Mouse (Mus musculus) gastrocnemius, adult 18-20 months (tissue): ENCODE measurements at regions not wholly inside any gene's neighbourhood (a gene's known extent, or its start where the extent isn't known, plus 50 kb on each side); places are given as distances from the start of the nearest gene placed in this dataset.

Source experiments
- DNase-seq: peaks from one replicate; pipeline ENCODE4 v3.0.0; 2021; ENCODE audit warnings: low spot score

DNA sequence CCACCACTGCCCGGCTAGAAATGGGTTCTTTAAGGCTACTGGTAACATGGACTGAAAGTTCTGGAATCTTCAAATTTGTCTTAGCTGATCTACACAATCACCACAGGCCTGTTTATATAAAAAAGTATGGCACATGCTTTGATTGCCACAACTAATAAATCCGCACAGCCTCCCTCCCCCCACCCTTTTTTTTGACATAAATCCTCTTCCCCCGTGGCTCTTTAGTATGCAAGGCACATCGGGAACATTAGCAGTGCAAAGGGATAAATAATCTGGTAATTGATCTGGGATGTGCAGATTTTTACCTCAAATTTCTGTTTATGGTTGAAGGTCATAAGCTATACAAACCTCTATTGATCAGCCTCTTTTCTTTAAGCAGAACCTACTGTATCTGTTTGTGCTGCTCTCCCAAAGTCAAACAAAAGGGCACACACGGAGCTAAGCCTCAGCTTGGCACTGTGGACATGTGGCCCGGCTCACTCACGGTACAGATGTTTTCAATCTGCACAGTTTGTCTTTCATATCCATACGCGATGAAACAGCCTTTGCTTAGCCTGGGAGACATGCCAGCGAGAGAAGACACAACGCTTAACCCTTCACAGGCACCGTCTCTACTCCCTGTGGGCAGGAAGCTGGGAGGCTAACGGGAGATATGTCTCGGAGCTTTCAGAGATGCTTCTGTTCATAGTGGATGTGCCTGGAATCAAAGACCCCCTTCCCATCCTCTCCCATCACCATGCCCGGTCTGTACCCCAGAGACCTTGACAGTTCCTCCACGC, 235.3 kb upstream of the Maf start:
- no peak for DNase-seq

GRCm38 (mm10) chr8:115929472-115930210, 222.0 kb upstream of the Maf start:
- DNase-seq: no peak

- DNase-seq: no peak
Measured at GRCm38 (mm10) chr8:115921889-115922288, 214.3 kb upstream of the Maf start.

GRCm38 (mm10) chr8:115906650-115907049, 199.1 kb upstream of the Maf start:
- DNase-seq: no peak

GRCm38 (mm10) chr8:115903853-115904420, 196.3 kb upstream of the Maf start:
- no peak for DNase-seq

- no peak for DNase-seq
Measured at GRCm38 (mm10) chr8:115897521-115898178, 190.1 kb upstream of the Maf start.

DNA sequence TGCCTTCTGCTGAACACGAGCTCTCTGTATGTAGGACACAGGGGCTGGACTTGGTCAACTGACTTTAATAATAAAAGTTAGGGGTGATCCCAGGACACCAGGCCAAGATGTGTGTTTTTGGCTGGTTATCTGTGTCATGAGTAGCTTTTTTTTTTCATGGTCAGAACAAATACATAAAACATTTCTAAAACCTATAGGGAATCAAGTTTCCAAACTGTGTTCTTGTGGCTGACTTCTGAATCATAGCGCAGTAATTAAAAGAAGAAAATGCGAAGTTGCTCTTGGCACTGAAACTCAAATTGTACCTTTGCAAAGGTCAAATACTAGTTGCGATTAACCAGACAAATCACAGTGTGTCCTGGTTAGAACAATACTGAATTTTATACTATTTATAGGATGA, 189.5 kb upstream of the Maf start:
- DNase-seq: no peak

DNA sequence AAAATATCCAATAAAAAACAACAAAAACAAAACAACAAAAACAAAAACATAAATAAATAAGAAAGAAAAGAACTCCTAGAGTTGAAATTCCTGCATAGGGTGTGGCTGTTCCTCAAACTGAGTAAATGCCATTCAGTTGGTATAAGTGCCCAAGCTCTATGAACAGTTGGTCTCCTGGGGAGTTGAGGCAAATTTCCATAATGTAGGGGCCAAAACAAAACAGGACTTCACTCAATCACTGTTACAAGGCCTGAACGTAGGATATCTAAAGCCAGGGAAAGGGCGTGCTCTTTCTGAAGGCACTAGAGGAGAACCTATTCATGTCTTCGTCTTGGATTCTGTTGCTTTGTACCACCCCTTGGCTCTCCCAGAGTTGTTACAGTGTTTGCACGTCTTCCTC, 188.5 kb upstream of the Maf start:
- no peak for DNase-seq

- DNase-seq: no peak
Measured at GRCm38 (mm10) chr8:115888278-115888677, 180.7 kb upstream of the Maf start.

DNA sequence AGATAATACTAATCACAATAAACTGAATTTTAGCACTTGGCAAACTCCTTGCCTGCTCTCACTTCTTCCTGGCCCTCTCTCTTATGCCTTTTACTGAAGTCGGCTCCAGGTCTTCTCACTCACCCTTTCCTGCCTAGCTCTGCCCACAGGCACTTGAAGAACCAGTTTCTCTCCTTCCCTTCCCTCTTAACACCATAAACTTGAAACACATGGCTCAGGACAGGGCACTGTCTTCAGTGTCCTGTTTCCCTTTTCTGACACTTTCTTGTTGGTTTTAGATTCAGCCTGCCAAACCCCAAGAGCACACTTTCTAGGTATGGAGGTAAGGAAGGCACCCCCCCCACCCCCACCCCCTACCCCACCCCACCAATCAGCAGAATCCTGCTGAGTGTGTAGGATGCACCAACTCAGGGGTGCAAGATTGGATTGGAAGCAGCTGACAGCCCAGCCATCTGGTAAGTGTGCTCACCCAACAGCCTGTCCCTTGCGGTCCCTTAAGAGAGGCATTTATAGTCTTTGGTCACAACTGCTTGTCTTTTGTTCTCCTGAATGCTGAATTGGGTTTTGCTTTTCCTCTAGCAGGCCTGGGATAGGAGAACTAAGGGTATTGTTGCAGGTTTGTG, 177.6 kb upstream of the Maf start:
- DNase-seq: no peak

GRCm38 (mm10) chr8:115883808-115884207, 176.2 kb upstream of the Maf start:
- DNase-seq: no peak

DNA sequence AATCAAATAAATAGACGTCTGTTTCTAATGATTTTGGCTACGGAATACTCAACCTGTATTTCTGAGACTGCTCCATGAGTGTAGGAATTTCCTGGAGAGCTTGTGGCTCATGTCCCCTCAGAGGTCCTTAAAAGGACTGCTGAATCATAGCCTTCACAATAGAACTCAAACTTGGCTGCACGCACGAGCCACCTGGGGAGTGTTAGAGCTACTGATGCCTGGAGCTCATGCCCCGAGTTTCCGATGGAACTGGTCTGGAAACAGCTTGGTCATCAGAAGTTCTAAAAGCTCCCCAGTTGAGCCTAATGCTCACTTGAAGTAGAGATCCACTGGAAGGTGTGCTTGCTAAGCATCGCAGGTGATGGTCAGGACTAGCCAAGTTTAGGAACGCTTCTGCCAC, 174.3 kb upstream of the Maf start:
- DNase-seq: no peak

- no peak for DNase-seq
Measured at GRCm38 (mm10) chr8:115874789-115875188, 167.2 kb upstream of the Maf start.

DNA sequence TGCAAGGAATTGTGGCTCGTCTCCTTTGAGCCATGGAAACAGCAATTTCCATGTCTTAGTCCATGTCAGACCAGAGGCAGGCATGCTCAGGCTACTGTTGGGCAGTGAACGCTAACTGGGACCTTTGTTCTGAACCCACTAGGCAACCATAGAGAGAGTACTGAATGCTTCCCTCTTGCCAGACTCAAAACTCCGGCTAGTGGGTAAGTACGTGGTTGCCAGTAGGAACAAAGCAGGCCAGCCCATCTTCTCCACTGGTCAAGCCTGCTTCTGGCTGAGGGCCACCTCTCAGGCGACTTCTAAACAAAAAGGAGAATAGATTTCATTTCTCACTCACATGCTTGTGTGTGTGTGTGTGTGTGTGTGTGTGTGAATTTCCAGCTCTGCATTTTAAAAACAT, 163.8 kb upstream of the Maf start:
- DNase-seq: no peak

DNA sequence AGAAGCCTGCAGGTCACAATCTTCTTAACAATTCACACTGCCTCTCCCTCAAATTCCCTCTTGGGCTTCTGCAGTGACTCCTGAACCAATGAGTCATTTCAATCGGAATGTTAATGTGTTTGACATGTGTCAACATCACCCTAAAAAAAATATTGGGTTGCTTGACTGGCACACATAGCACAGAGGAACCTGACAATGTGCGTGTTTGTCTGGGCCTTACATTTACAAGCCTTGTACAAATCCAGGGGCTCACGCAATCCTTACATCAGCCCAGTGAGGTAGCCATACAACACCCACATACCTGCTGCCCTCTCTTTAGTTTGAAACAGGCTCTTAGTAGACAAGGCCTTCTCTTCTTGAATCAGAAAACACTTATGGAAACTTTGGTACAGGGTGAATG, 153.8 kb upstream of the Maf start:
- no peak for DNase-seq

GRCm38 (mm10) chr8:115859406-115859805, 151.8 kb upstream of the Maf start:
- peak; percentile 21 for DNase-seq

- DNase-seq: no peak
Measured at GRCm38 (mm10) chr8:115856816-115857215, 149.2 kb upstream of the Maf start.

- peak; percentile 52 for DNase-seq
Measured at GRCm38 (mm10) chr8:115855934-115856629, 148.5 kb upstream of the Maf start.

DNA sequence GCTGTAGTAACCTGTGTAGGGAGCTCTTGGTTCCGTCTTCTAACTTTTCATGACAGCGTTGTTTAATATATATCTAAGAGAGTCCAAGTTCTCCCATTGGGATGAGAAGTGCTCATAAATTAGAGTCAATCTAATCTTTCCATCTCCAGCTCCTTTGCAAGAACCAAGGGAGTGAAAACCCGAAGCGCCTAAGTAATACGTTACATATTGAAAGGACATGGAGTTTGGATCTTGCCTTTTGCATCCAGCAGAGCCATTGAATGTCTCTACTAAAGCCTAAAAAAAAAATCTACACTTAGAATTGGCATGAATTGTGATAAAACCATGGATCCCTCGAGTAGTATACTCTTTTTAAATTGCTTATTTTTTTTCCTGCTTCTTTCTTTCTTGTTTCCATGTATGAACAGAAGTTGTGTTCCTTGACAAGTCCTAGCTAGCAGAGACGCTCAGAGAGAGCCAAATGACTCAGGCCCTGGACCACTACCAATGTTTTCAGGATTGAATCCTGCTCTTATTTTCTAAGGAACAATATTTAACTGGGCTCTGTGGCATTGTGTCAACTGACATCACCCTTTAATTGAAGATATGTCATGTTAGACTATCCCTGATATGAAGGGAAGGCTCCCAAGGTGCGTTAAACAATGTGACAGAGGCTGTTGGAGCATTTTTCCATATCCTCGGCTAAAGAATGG, 146.8 kb upstream of the Maf start:
- DNase-seq: peak; percentile 80

- no peak for DNase-seq
Measured at GRCm38 (mm10) chr8:115850552-115850951, 143.0 kb upstream of the Maf start.

- DNase-seq: no peak
Measured at GRCm38 (mm10) chr8:115833391-115833790, 125.8 kb upstream of the Maf start.
